Mouse (Mus musculus) liver, embryonic 14.5 days (tissue): ENCODE measurements around the gene Tomm34.

Experiments
- CTCF ChIP-seq: IDR thresholded peaks from 2 replicates; pipeline ENCODE4 v1.5.1; 2016; ENCODE audit warnings: antibody characterized with exemption, low read depth, control low read depth
- EP300 ChIP-seq: IDR thresholded peaks from 2 replicates; pipeline ENCODE4 v1.6.1; 2016; ENCODE audit warnings: antibody characterized with exemption, low read depth

- TF ChIP-seq CTCF = no peak
- no peak for TF ChIP-seq EP300
These were observed 13.4 kb upstream of the Tomm34 start for GRCm38 (mm10) chr2:164084342-164084700.
